Mouse (Mus musculus) urinary bladder, adult 2 months (tissue): ENCODE measurements around the gene Igsf3. TPM values are rescaled to one million over a fixed set of nuclear protein-coding genes. Genes with fewer than 3 reads are reported as not detected.

Experiments used
- DNase-seq: peaks from one replicate; pipeline ENCODE4 v3.0.0; 2022; ENCODE audit warnings: low spot score
- polyA plus RNA-seq: library from polyadenylated mRNA; depleted of rRNA; stranded (reverse); fragments of >200 nt; gene quantifications from 2 replicates; pipeline ENCODE4 v1.2.3, GENCODE M21; 2012; rRNA removed

The Igsf3 gene
- polyA plus RNA-seq, result 5.5 and 9.1 TPM in 2 replicates

- peak; percentile 73 for DNase-seq
Measured at GRCm38 (mm10) chr3:101376538-101377247, at the start of gene Igsf3. Gene Igsf3 (plus strand): TSS chr3:101377083.

DNA sequence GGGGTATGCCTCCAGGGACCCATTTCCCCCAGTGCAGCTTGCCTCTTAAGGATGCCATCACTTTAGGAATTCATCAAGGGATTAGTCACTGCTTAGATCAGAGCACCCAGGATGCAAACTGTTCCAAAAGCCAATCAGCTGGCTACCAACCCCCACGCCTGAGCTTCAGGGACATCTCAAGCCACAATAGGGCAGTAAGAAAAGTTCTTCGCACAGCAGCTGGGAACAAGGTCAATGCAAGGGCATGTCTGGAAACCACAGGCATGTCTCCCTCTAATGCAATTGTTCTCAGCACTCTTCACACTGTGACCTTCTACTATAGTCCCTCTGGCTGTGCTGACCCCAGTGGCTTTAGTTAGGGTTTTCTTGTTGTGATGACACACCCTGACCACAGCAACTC is 49.6 kb upstream of the Igsf3 start:
- no peak for DNase-seq

- no peak for DNase-seq
Measured at GRCm38 (mm10) chr3:101328617-101329016, 48.3 kb upstream of the Igsf3 start.

GRCm38 (mm10) chr3:101343199-101343924 is 33.5 kb upstream of the Igsf3 start:
- no peak for DNase-seq

GRCm38 (mm10) chr3:101344246-101344645 is 32.6 kb upstream of the Igsf3 start:
- DNase-seq, result no peak

DNA sequence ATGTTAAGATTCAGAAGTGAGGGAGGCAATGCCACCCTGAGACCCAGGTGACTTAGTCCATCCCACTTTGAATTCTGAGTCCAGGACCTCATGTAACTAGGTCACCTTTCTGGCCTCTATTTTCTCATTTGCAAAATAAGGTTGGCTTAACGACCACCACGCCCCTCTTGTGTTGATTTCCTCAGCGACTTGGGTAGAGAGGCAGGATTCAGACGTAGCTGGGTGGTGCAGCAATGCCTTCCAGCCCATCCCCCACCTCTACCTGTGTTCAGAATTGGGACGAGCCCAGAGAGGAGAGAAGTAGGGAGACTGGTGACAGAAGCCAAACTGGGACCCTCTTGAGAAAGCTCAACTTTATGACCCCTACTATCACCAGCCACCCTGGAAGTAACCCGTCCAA is 31.6 kb upstream of the Igsf3 start:
- no peak for DNase-seq

DNA sequence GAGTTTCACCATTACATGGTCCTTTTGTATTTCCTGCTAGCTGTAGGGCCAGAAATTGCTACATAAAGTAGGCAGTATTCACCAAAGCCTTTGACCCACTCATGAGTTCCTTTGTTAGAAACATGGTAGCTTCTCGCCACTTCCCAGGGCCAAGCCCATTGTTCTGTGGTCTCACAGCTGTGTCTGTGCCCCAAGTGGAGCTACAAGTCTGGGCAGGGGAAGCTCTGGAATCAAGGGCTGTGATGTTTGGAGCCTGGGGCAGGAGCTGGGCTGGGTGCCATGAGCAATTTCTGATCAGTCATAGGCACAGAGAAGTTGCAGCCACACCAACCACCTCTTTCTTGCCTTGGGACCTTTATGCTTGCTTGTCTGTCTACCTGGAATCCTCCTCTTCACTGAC is 30.1 kb upstream of the Igsf3 start:
- DNase-seq, result no peak

DNA sequence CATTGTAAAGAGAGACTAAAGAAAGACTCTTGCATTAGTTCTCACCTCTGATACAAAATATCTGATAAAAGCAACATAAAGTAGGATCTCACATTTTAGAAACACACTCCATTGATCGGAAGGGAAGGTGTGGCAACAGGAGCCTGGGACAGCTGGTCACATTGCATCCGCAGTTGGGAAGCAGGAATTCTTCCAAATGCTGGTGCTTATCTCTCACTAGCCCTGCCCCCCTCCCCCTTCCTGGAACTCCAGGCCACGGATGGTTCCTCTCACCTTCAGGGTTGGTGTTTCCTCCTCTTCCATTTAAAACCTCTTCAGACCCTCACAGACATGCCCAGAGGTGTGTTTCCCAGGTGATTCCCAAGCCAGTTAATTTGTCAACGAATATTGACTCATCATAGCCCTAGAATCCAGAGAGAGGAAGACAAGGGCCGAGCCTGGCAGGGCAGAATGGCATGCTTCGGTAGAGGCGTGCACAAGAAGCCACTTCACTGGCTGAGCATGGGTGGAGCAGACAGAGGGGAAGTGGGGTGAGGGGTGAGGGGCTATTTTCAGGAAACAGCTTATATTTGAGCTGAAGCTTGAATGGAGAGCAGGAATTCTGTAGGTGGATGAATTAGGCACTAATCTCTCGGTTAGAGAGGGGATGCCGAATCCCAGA is 28.3 kb upstream of the Igsf3 start:
- no peak for DNase-seq

GRCm38 (mm10) chr3:101349542-101350307 is 27.2 kb upstream of the Igsf3 start:
- DNase-seq, result no peak

- no peak for DNase-seq
Measured at GRCm38 (mm10) chr3:101350406-101350805, 26.5 kb upstream of the Igsf3 start.

- no peak for DNase-seq
Measured at GRCm38 (mm10) chr3:101354490-101354889, 22.4 kb upstream of the Igsf3 start.

DNA sequence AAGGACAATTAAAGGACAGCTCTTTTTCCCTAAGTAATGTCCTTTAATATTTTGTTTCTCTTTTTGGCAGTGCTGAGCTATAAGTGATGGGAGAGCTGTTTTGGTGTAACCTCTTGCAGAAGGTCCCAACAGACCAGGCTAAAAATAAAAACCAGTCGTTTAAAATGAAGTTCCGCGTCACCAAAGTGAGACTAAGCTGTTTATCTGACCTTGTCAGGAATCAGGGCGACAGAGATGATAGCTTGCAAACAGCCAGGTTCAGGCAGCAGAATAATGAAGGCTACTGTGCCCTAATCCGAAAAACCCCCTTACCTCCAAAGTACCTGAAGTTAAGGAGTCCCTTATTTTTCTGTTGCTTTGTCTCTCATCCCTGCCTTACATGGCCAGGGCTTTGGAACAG is 21.2 kb upstream of the Igsf3 start:
- no peak for DNase-seq

DNA sequence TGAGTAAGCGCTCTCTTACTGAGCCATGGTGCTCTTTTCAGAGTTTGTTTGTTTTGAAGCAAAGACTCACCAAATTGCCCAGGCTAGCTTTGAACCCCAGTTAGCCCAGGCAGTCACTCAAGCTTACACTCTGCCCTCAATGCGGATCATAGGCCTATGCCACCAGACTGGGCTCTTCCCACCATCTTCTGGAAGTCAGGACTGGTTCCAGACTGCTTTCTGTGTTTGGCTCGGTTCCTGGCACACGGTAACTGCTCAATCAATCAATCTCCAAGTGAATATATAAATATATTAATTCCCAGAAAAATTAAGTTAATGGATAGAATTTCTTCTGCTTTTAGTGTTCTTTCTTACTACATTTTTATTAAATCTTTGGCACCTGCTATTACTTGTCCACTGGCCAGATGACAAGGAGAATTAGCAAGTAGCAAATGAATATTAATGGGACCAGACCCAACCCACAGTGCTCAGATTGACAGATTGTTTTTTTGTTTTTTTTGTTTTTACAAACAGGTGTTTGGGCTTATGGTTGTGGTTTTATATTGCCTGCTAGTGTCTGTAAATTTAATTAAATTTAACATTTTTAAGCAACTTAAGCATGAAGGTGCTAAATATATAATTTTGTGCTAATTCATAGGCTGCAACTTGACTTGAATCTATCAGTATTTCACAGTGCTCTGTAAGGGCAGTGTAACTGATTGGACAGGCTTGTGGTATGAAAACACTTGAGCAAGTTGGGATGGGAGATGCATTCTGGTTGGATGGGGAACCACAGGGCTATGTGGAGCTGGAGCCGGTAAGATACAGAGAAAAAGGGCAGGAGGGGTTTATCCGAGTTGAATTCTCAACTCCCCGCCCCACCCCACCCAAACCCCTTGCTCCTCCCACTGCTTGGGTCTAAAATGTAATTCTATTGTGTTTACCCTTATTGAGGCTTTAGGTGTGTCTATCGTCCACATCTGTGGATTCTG is 20.0 kb upstream of the Igsf3 start:
- no peak for DNase-seq

- DNase-seq, result no peak
Measured at GRCm38 (mm10) chr3:101360832-101361231, 16.1 kb upstream of the Igsf3 start.

DNA sequence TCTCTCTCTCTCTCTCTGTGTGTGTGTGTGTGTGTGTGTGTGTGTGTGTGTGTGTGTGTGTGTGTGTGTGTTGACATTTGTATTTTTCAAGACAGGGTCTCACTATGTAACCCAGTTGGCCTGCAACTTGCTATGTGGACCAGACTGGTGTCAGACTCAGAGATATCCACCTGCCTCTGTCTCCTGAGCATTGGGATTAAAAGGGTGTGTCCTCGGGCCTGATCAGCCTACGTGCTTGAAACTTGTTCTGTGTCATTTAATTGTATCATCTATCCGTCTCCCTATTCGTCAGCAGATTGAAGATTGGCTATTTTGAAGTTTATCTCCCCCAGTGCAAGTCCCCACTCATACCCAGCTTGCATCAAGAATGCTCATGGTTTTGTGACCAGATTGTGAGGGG is 14.5 kb upstream of the Igsf3 start:
- DNase-seq, result no peak

GRCm38 (mm10) chr3:101363574-101363973 is 13.3 kb upstream of the Igsf3 start:
- no peak for DNase-seq

- no peak for DNase-seq
Measured at GRCm38 (mm10) chr3:101365081-101365612, 11.7 kb upstream of the Igsf3 start.

GRCm38 (mm10) chr3:101365911-101366310 is 11.0 kb upstream of the Igsf3 start:
- DNase-seq, result no peak

DNA sequence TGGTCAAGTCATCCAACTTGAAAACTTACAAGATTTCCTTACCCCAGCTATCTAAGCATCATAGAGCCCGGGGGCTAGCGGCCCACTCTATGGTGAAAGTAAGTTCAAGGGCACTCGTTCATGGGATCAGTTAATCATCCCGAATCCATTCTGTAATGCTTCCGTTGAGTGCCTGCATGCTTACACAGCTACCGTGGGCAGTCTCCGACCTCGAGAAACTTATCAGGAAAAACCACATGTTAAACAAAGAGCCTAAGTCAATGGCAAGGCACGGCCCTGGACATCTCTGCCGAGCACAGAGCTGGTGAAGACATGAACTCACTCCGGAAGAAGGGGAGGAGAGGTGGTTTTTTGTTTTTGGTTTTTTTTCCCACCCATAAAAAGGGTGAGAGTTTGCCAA is 9.5 kb upstream of the Igsf3 start:
- DNase-seq, result no peak

DNA sequence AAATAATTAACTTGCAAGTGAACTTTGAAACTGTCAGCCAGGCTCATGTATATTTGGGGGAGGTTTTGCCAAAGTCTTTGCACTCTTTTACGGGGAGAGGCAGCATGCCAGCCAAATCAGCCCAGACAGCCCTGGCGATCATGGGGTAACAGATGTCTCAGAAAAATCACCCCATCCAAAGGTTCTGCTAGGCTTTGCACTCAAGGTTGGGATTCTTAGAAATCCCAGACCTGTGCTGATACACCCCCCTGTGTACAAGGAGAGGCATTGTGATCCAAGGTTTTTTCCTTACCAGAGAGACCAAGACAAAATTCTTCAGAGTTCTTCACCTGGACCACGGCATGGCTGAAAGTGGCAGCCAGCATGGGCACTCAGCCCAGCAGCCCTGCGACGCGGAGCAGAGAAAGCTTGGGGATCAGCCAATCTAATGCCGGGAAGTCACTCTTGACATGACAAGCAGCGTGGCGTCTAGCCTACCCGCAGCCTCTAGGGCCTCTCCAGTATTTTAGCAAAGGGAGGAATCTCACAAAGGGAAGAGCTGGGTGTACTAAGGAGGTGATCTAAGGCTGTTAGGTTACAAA is 7.5 kb upstream of the Igsf3 start:
- DNase-seq, result no peak
